Mouse (Mus musculus) thymus, adult 2 months (tissue): ENCODE measurements around the gene Dusp1. TPM values are rescaled to one million over a fixed set of nuclear protein-coding genes. Genes with fewer than 3 reads are reported as not detected.

ENCODE experiments used
- DNase-seq: peaks from one replicate; pipeline ENCODE4 v3.0.0; 2021
- H3K27ac ChIP-seq: fragments of 200-500 bp; 2 replicates; pipeline ENCODE4 v1.5.1; 2012; ENCODE audit warnings: low read length, control low read depth; ENCODE audit not compliant: control insufficient read depth, insufficient read depth
- H3K27me3 ChIP-seq: fragments of 200-500 bp; 2 replicates; pipeline ENCODE4 v1.6.1; 2012; ENCODE audit warnings: mild to moderate bottlenecking, low read length, moderate library complexity, mixed read lengths; ENCODE audit not compliant: control insufficient read depth, insufficient read depth
- H3K36me3 ChIP-seq: fragments of 200-500 bp; 2 replicates; pipeline ENCODE4 v1.6.1; 2012; ENCODE audit warnings: mild to moderate bottlenecking, low read length, moderate library complexity; ENCODE audit not compliant: control insufficient read depth, insufficient read depth
- H3K4me1 ChIP-seq: fragments of 200-500 bp; replicated peaks from 2 replicates; pipeline ENCODE4 v1.6.1; 2012; ENCODE audit warnings: low read length; ENCODE audit not compliant: control insufficient read depth, insufficient read depth
- H3K4me3 ChIP-seq: fragments of 200-500 bp; 2 replicates; pipeline ENCODE4 v1.5.1; 2012; ENCODE audit warnings: mild to moderate bottlenecking, low read length, control low read depth, moderate library complexity; ENCODE audit not compliant: control insufficient read depth, insufficient read depth
- CTCF ChIP-seq: fragments of 200-500 bp; IDR thresholded peaks from 2 replicates; pipeline ENCODE4 v1.5.1; 2012; ENCODE audit warnings: mild to moderate bottlenecking, control low read depth, low read length, moderate library complexity, borderline replicate concordance; ENCODE audit not compliant: control insufficient read depth, poor library complexity, insufficient read depth; ENCODE audit errors: extremely low read depth
- POLR2A ChIP-seq: fragments of 200-500 bp; IDR thresholded peaks from 2 replicates; pipeline ENCODE4 v1.6.1; 2012; ENCODE audit warnings: mild to moderate bottlenecking, low read length, control low read depth, moderate library complexity; ENCODE audit not compliant: control insufficient read depth, poor library complexity, insufficient read depth; ENCODE audit errors: extremely low read depth
- WGBS: fragments of 180-500 bp; shearing (Covaris S2); methylation state at CpG from one replicate; pipeline ENCODE4 v1.1.7; 2018; 5-methylcytosine and 5-hydroxymethylcytosine counted together
- polyA plus RNA-seq: library from polyadenylated mRNA; depleted of rRNA; stranded (reverse); fragments of >200 nt; gene quantifications from 2 replicates; pipeline ENCODE4 v1.2.3, GENCODE M21; 2012

Dusp1 gene
- polyA plus RNA-seq, 1 experiment = 59.3 TPM

DNA sequence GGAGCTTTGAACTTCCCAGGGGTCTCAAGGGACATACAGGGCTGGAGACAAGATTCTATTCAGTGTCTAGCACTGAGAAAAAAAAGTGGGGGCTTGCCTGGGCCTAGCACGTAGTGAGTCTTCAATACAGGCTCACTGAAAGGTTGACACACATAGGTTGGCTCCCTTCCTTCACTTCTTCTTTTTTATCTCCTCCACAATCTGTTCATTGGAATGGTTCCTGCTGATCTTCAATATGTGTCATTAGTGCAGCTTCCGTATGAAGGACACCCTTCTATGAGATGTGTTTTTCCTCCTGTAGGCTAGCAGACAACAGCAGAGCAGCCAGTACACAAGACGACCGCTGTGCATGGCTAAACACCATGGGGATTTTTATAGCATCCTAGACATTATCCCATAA lies 37.1 kb downstream of the Dusp1 start:
- TF ChIP-seq POLR2A = no peak
- no peak for TF ChIP-seq CTCF
- no peaks in the 10 kb centered on the region for H3K4me1 ChIP-seq
- H3K27ac ChIP-seq = no peak overlapping the region
- 94% methylated on average over 4 of the region's 4 CpGs for WGBS
- no peak overlapping the region for H3K4me3 ChIP-seq
- no peaks in the 10 kb centered on the region for H3K36me3 ChIP-seq
- H3K27me3 ChIP-seq = no peaks in the 10 kb centered on the region
- no peak for DNase-seq

DNA sequence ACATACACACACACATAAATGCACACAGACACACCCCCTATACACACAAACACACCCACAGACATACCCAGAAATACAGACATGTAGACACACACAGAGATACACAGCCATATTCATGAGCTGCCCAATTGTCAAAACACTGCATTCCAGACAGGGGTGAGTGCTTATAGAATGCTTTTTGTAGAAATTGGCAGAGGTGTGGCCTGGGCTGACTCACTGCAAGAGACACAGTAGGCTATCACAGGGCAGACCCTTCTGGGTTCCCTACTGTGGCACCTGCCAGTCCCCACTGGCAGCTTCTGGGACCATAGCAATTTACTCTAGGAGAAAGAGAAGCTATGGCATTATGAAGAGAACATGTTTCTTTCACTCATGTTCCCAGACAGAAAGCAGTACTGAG lies 37.6 kb downstream of the Dusp1 start:
- TF ChIP-seq POLR2A = no peak
- no peak for TF ChIP-seq CTCF
- no peak overlapping the region for H3K4me3 ChIP-seq
- H3K27ac ChIP-seq = no peak overlapping the region
- DNase-seq = no peak
- H3K27me3 ChIP-seq = no peaks in the 10 kb centered on the region
- H3K4me1 ChIP-seq = no peaks in the 10 kb centered on the region
- no peaks in the 10 kb centered on the region for H3K36me3 ChIP-seq

DNA sequence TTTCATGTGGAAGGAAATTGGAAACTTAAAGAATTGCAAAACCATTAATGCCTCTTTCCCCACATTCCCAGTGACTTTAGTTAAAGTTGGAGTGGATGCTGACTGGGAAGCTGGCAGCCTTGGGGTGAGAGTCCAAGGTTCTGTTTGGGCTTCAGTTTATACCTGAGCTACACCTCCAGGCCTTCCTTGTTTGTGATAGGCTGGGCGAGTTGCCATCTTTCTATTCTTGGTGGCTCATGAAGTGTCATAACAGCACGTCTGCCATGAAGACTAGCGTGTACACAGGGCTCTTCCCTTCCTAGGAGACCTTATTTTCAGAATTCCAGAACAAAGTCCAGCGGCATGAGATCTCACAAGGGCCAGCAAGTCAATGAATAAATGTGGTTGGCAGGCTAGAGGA lies 39.2 kb downstream of the Dusp1 start:
- no peaks in the 10 kb centered on the region for H3K36me3 ChIP-seq
- H3K27me3 ChIP-seq = no peaks in the 10 kb centered on the region
- no peak overlapping the region for H3K4me3 ChIP-seq
- 92% methylated on average over 4 of the region's 4 CpGs for WGBS
- TF ChIP-seq POLR2A = no peak
- TF ChIP-seq CTCF = no peak
- H3K27ac ChIP-seq = no peak overlapping the region
- DNase-seq = no peak
- H3K4me1 ChIP-seq = no peaks in the 10 kb centered on the region

DNA sequence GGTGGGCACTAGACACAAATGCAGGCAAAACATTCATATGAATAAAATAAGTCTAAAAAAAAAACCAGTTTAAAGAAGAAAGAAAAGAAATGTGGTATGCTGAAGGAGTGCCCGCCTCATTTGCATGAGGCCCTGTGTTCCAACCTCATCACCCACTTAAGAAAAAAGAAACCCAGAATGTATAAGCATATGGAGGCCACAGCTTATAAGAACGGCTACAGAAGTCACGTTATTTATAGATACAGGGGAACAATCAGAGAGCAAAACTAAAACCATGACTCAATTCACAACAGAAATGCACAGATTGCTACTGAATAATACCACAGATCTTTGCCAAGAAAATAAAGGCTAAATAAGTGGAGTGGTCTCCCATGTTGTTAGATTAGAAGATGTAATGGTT lies 43.6 kb downstream of the Dusp1 start:
- Histone ChIP-seq H3K4me1 (no peaks in the 10 kb centered on the region), H3K27ac (no peak overlapping the region), H3K4me3 (no peak overlapping the region), H3K36me3 (no peaks in the 10 kb centered on the region), H3K27me3 (no peaks in the 10 kb centered on the region)
- TF ChIP-seq CTCF (no peak), POLR2A (no peak)
- no peak for DNase-seq
- WGBS = 76% methylated on average over 3 of the region's 3 CpGs

DNA sequence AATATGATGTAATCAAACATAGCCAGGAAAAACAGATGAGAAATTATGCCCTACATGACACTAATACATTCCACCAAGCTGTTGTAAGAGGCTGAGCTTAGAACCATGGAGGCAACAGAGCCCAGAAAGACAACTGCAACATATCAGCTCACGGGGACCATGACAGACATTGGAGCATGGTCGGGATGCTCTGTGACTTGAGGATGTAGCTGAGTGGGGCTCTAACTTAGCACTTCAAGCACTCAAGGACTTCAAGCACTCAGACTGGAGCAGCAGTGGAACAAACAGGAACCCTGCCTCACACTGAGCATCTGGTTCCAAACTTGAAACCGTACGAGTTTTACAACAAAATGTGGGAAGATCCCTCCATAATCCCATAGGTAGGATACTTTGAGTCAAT lies 46.3 kb downstream of the Dusp1 start:
- TF ChIP-seq POLR2A (no peak), CTCF (no peak)
- H3K4me3 ChIP-seq = no peak overlapping the region
- no peak overlapping the region for H3K27ac ChIP-seq
- DNase-seq = no peak
- 95% methylated on average over 4 of the region's 4 CpGs for WGBS
- H3K4me1 ChIP-seq = 0 out of 2 replicates have a peak, but pooled peaks cover 2% of the 10 kb centered on the region
- H3K36me3 ChIP-seq = no peaks in the 10 kb centered on the region
- H3K27me3 ChIP-seq = no peaks in the 10 kb centered on the region

DNA sequence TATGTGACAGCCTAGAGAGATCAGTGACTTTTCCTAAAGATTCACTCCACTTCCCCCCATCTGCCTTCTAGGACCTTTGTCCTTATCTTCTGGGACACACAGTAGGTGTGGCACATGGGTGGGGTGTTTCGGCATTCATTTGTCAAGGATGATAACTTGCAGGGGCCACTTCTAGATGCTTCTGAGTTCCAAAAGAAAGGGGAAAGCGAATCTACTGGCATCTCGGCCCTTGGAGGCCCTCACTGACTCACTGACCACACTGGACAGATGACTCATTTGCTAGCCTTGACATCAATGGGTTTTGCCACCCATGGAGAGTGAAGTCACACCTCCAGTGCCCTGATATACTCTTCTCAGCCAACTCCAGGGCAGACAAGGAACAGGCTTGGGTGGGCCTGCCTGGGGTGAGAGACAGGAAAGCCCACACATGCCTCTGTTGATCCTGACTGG lies 47.3 kb downstream of the Dusp1 start:
- H3K27ac ChIP-seq = no peak overlapping the region
- no peak for DNase-seq
- 92% methylated on average over 3 of the region's 3 CpGs for WGBS
- no peaks in the 10 kb centered on the region for H3K27me3 ChIP-seq
- no peaks in the 10 kb centered on the region for H3K36me3 ChIP-seq
- 0 out of 2 replicates have a peak, but pooled peaks cover 2% of the 10 kb centered on the region for H3K4me1 ChIP-seq
- TF ChIP-seq POLR2A (no peak), CTCF (no peak)
- no peak overlapping the region for H3K4me3 ChIP-seq
